Mouse (Mus musculus): ENCODE measurements around the gene Pfkfb3.

GRCm38 (mm10) chr2:11602506-11603489 lies 48.9 kb upstream of the Pfkfb3 start:
- TF ChIP-seq CTCF (IDR thresholded peaks at IDR 0.05; ENCODE audit: control insufficient read depth, insufficient read depth, low read length) (peak; percentile 100), POLR2A (IDR thresholded peaks at IDR 0.05; ENCODE audit: borderline replicate concordance, control insufficient read depth, low read depth, low read length) (peak; percentile 80; the same call in 1 of the 2 replicates)

All from bone marrow, adult 2 months (tissue).